Mouse (Mus musculus) CH12.LX (cell line): Measurements from ENCODE around the gene Sptb. TPM values are rescaled to one million over a fixed set of nuclear protein-coding genes. Genes with fewer than 3 reads are reported as not detected.
A peak's percentile ranks its signal among the peaks of the same experiment; 100 is the strongest.

Source experiments
- DNase-seq: peaks from one replicate; pipeline ENCODE4 v3.0.0-alpha.2; 2013; ENCODE audit errors: extremely low read depth
- H3K27ac ChIP-seq: 2 replicates; pipeline ENCODE4 v1.5.1; 2012; ENCODE audit warnings: low read depth, mild to moderate bottlenecking, control low read depth, moderate library complexity; ENCODE audit not compliant: insufficient read depth
- H3K27me3 ChIP-seq: replicated peaks from 2 replicates; pipeline ENCODE3; 2012; ENCODE audit warnings: inconsistent platforms
- H3K36me3 ChIP-seq, 2 experiments: replicated peaks in 1 of 2; 2 replicates each; pipeline versions ENCODE3 to v1.6.1; 2012; ENCODE audit warnings: inconsistent platforms in 1 of 2, low read length in 1 of 2, mild to moderate bottlenecking in 1 of 2, mixed read lengths in 1 of 2, moderate library complexity in 1 of 2; ENCODE audit not compliant: control insufficient read depth in 1 of 2, insufficient read depth in 1 of 2
- H3K4me1 ChIP-seq, 2 experiments: 2 replicates each; pipeline ENCODE4 v1.6.1; 2012; ENCODE audit warnings: inconsistent platforms in 1 of 2, moderate library complexity in 1 of 2; ENCODE audit not compliant: insufficient read depth in 2 of 2, control insufficient read depth in 1 of 2
- H3K4me2 ChIP-seq: 2 replicates; pipeline ENCODE4 v1.6.1; 2012; ENCODE audit warnings: low read depth, mild to moderate bottlenecking, control low read depth; ENCODE audit not compliant: poor library complexity, insufficient read depth, severe bottlenecking
- H3K4me3 ChIP-seq, 3 experiments: fragments of 150-350 bp in 1 of 3; sonication (generic) in 1 of 3; replicated peaks in 1 of 3; 2 replicates each; pipeline versions ENCODE3 to v1.5.1; 2011 to 2012; ENCODE audit warnings: low read depth in 2 of 3, low read length in 2 of 3, mild to moderate bottlenecking in 2 of 3, moderate library complexity in 2 of 3, control low read depth in 1 of 3, improper control_type of control experiment in 1 of 3, inconsistent platforms in 1 of 3, mixed read lengths in 1 of 3; ENCODE audit not compliant: poor library complexity in 1 of 3
- H3K79me2 ChIP-seq: replicated peaks from 2 replicates; pipeline ENCODE4 v1.6.1; 2012; ENCODE audit warnings: mild to moderate bottlenecking, moderate library complexity; ENCODE audit not compliant: control insufficient read depth, poor library complexity, insufficient read depth, severe bottlenecking; ENCODE audit errors: extremely low read depth
- H3K9ac ChIP-seq: 2 replicates; pipeline ENCODE4 v1.6.1; 2012; ENCODE audit warnings: low read depth, mild to moderate bottlenecking, control low read depth, moderate library complexity; ENCODE audit not compliant: insufficient read depth
- H3K9me3 ChIP-seq: replicated peaks from 2 replicates; pipeline ENCODE3; 2012; ENCODE audit warnings: low read length, inconsistent platforms, mixed read lengths
- CTCF ChIP-seq, 2 experiments: IDR thresholded peaks in 1 of 2; conservative IDR thresholded peaks in 1 of 2; 2 replicates each; pipeline ENCODE4 v1.5.1; 2011 to 2012; ENCODE audit warnings: low read depth in 2 of 2, low read length in 2 of 2, improper control_type of control experiment in 1 of 2, inconsistent platforms in 1 of 2, mild to moderate bottlenecking in 1 of 2, moderate library complexity in 1 of 2
- ELF1 ChIP-seq: IDR thresholded peaks from 2 replicates; pipeline ENCODE4 v1.6.1; 2014; ENCODE audit warnings: low read depth, mild to moderate bottlenecking, inconsistent platforms, low read length, improper control_type of control experiment
- EP300 ChIP-seq: IDR thresholded peaks from 2 replicates; pipeline ENCODE4 v1.6.1; 2011; ENCODE audit warnings: low read length, improper control_type of control experiment
- GABPA ChIP-seq: IDR thresholded peaks from 2 replicates; pipeline ENCODE4 v1.6.1; 2012; ENCODE audit warnings: low read depth, low read length, improper control_type of control experiment, inconsistent platforms; ENCODE audit not compliant: insufficient replicate concordance
- IRF4 ChIP-seq: IDR thresholded peaks from 2 replicates; pipeline ENCODE4 v1.6.1; 2014; ENCODE audit warnings: low read depth, mild to moderate bottlenecking, inconsistent platforms, low read length, improper control_type of control experiment
- JUN ChIP-seq: IDR thresholded peaks from 2 replicates; pipeline ENCODE4 v1.6.1; 2011; ENCODE audit warnings: low read depth, mild to moderate bottlenecking, low read length, improper control_type of control experiment, moderate library complexity; ENCODE audit not compliant: insufficient read depth
- NRF1 ChIP-seq: IDR thresholded peaks from 2 replicates; pipeline ENCODE4 v1.6.1; 2014; ENCODE audit warnings: low read depth, mild to moderate bottlenecking, inconsistent platforms, low read length, improper control_type of control experiment, moderate library complexity
- PAX5 ChIP-seq: IDR thresholded peaks from 2 replicates; pipeline ENCODE4 v1.6.1; 2012; ENCODE audit warnings: low read length, inconsistent platforms, mixed read lengths
- POLR2AphosphoS2 ChIP-seq: IDR thresholded peaks from 2 replicates; pipeline ENCODE4 v1.6.1; 2011; ENCODE audit warnings: low read depth, low read length, improper control_type of control experiment
- RAD21 ChIP-seq: IDR thresholded peaks from 2 replicates; pipeline ENCODE4 v1.6.1; 2011; ENCODE audit warnings: low read depth, mild to moderate bottlenecking, low read length, improper control_type of control experiment, moderate library complexity
- SMC3 ChIP-seq: IDR thresholded peaks from 2 replicates; pipeline ENCODE4 v1.6.1; 2011; ENCODE audit warnings: low read depth, low read length, improper control_type of control experiment
- TCF12 ChIP-seq: IDR thresholded peaks from 2 replicates; pipeline ENCODE4 v1.6.1; 2014; ENCODE audit warnings: low read depth, mild to moderate bottlenecking, inconsistent platforms, low read length, improper control_type of control experiment
- UBTF ChIP-seq: IDR thresholded peaks from 2 replicates; pipeline ENCODE4 v1.6.1; 2012; ENCODE audit warnings: low read depth, mild to moderate bottlenecking, inconsistent platforms, low read length, improper control_type of control experiment, moderate library complexity
- ZC3H11A ChIP-seq: IDR thresholded peaks from 2 replicates; pipeline ENCODE4 v1.6.1; 2012; ENCODE audit warnings: low read depth, mild to moderate bottlenecking, inconsistent platforms, low read length, improper control_type of control experiment
- ZMIZ1 ChIP-seq: IDR thresholded peaks from 2 replicates; pipeline ENCODE4 v1.6.1; 2012; ENCODE audit warnings: low read depth, mild to moderate bottlenecking, inconsistent platforms, low read length, improper control_type of control experiment
- ZNF384 ChIP-seq: IDR thresholded peaks from 2 replicates; pipeline ENCODE4 v1.6.1; 2012; ENCODE audit warnings: low read depth, low read length, improper control_type of control experiment, inconsistent platforms
- dilution Hi-C: fragments of 300-500 bp; cut with MboI; formaldehyde crosslinking; loops from 2 replicates; pipeline ENCODE4 v1.14.3; 2020; ENCODE audit warnings: low sequenced_read_pairs; ENCODE audit not compliant: extremely low pct_unique_long_range_greater_than_20kb, extremely low pct_ligation_motif_present
- in situ Hi-C: fragments of 300-500 bp; cut with MboI; formaldehyde crosslinking; loops from 3 replicates; pipeline ENCODE4 v1.14.3; 2019; ENCODE audit warnings: low sequenced_read_pairs, low pct_ligation_motif_present, low pct_unique_long_range_greater_than_20kb, mixed read lengths
- polyA plus RNA-seq: library from polyadenylated mRNA; unstranded; fragments of >175 nt; gene quantifications from 2 replicates; pipeline ENCODE4 v1.2.1, GENCODE M21; 2012; ENCODE audit warnings: low read depth; ENCODE audit not compliant: insufficient read length
- total RNA-seq, 2 experiments: library from RNA; depleted of rRNA; stranded (reverse); fragments of 300-350 nt in 1 of 2; fragments of >200 nt in 1 of 2; gene quantifications; 2 replicates each; pipeline ENCODE4 v1.2.3; 2012 to 2014

Sptb gene
- total and polyA plus RNA-seq, 3 experiments: 0.03 to 0.04 (median 0.04) TPM

GRCm38 (mm10) chr12:76720572-76720971, 10.2 kb upstream of the Sptb start:
- in situ Hi-C loops: loop anchor here (5.0 to 25.0 kb wide), 2 partner anchors 73 to 233 kb away; no protein-coding TSS in a partner anchor
- no peaks in the 10 kb centered on the region for H3K36me3 ChIP-seq
- H3K9me3 ChIP-seq: no peaks in the 10 kb centered on the region
- no peak overlapping the region for H3K9ac ChIP-seq
- TF ChIP-seq RAD21 (peak; percentile 72), ZC3H11A (no peak), CTCF (conservative IDR thresholded peaks at IDR 0.05 in 1 of 2, IDR thresholded peaks at IDR 0.05 in 1 of 2; ENCODE audit: low read depth in 2 of 2, low read length in 2 of 2) (peak in 1 of 2 experiments; percentile 64; a peak in 2 of 4 replicates), JUN (no peak), SMC3 (peak; percentile 45)
- no peaks in the 10 kb centered on the region for H3K4me1 ChIP-seq
- dilution Hi-C loops: no loop called here
- no peak overlapping the region for H3K4me3 ChIP-seq
- no peak for DNase-seq
- no peak overlapping the region for H3K4me2 ChIP-seq
- no peak overlapping the region for H3K27ac ChIP-seq
- no peaks in the 10 kb centered on the region for H3K79me2 ChIP-seq
- peaks cover 2% of the 10 kb centered on the region for H3K27me3 ChIP-seq

GRCm38 (mm10) chr12:76718384-76718783, 8.0 kb upstream of the Sptb start:
- no peak overlapping the region for H3K4me2 ChIP-seq
- H3K27me3 ChIP-seq: peaks cover 7% of the 10 kb centered on the region
- no peaks in the 10 kb centered on the region for H3K36me3 ChIP-seq
- no peak overlapping the region for H3K9ac ChIP-seq
- no peak for DNase-seq
- no peaks in the 10 kb centered on the region for H3K79me2 ChIP-seq
- dilution Hi-C loops (no loop called here), in situ Hi-C loops (loop anchor here (25.0 kb wide), 1 partner anchor 231 kb away; no protein-coding TSS in a partner anchor)
- no peaks in the 10 kb centered on the region for H3K4me1 ChIP-seq
- H3K27ac ChIP-seq: no peak overlapping the region
- H3K9me3 ChIP-seq: no peaks in the 10 kb centered on the region
- TF ChIP-seq GABPA: no peak
- TF ChIP-seq ZNF384: no peak
- 0 out of 4 replicates have a peak, but pooled peaks of 1 of the 2 experiments have one; percentile 7 for TF ChIP-seq CTCF (conservative IDR thresholded peaks at IDR 0.05 in 1 of 2, IDR thresholded peaks at IDR 0.05 in 1 of 2; ENCODE audit: low read depth in 2 of 2, low read length in 2 of 2)
- TF ChIP-seq RAD21: no peak
- TF ChIP-seq JUN: no peak
- TF ChIP-seq, all 38 proteins: peak for 1
- no peak overlapping the region for H3K4me3 ChIP-seq

GRCm38 (mm10) chr12:76709795-76710350, 474 bp downstream of the Sptb start:
- peak overlapping the region; percentile 82 for H3K4me2 ChIP-seq
- H3K4me3 ChIP-seq: peak overlapping the region; percentile 25 to 58 (median 54)
- H3K4me1 ChIP-seq: peaks cover 0 to 3% of the 10 kb centered on the region in 2 experiments; a peak in 1 of 4 replicates
- DNase-seq: peak; percentile 27
- TF ChIP-seq IRF4: no peak
- TF ChIP-seq POLR2AphosphoS2: no peak
- no peak for TF ChIP-seq PAX5
- no peak for TF ChIP-seq ZNF384
- TF ChIP-seq TCF12: no peak
- no peak for TF ChIP-seq UBTF
- TF ChIP-seq JUN: no peak
- TF ChIP-seq ELF1: no peak
- TF ChIP-seq GABPA: no peak
- no peak for TF ChIP-seq ZMIZ1
- TF ChIP-seq NRF1: no peak
- no peak for TF ChIP-seq EP300
- no peaks in the 10 kb centered on the region for H3K9me3 ChIP-seq
- in situ Hi-C loops: loop anchor here (25.0 kb wide), 1 partner anchor 223 kb away; no protein-coding TSS in a partner anchor
- 0 out of 2 replicates have a peak overlapping the region, but pooled peaks have one; percentile 3 for H3K9ac ChIP-seq
- H3K79me2 ChIP-seq: no peaks in the 10 kb centered on the region
- H3K27me3 ChIP-seq: peaks cover 71% of the 10 kb centered on the region
- dilution Hi-C loops: no loop called here
- H3K36me3 ChIP-seq: no peaks in the 10 kb centered on the region
- no peak overlapping the region for H3K27ac ChIP-seq
